Mouse (Mus musculus) stomach, postnatal 0 days (tissue): ENCODE data around the gene AI837181.

Source experiments
- CTCF ChIP-seq: IDR thresholded peaks from 2 replicates; pipeline ENCODE4 v1.5.1; 2016; ENCODE audit warnings: antibody characterized with exemption, low read depth, mild to moderate bottlenecking, moderate library complexity
- EP300 ChIP-seq: optimal IDR thresholded peaks from 2 replicates; pipeline ENCODE3; 2016; ENCODE audit warnings: antibody characterized with exemption

DNA sequence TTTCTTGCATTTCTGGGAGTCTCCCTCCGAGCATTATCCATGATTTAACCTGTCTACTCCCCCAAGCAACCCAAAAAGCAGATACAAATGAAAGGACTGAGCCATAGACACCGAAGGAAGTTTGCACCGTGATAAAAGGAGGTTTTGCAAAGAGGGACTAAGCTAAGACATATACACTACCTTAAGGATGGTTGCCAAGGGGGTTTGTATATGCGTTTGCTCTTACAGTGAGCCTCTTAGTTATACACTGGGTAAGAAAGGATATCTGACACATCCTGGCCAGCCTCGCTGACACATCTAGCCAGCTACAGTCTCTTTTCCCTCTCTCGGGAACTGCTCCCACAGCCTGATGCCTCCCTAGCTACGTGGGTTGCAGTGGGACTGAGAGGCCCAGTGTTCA is 9.0 kb downstream of the AI837181 start:
- no peak for TF ChIP-seq CTCF
- no peak for TF ChIP-seq EP300
